Mouse (Mus musculus): ENCODE results near the gene Misp.

- TF ChIP-seq POLR2A (IDR thresholded peaks at IDR 0.05; ENCODE audit: borderline replicate concordance, extremely low read depth, insufficient read depth, insufficient read length, poor library complexity, severe bottlenecking) = no peak
- TF ChIP-seq CTCF (IDR thresholded peaks at IDR 0.05; ENCODE audit: borderline replicate concordance, extremely low read depth, insufficient read depth, insufficient read length) = 0 out of 2 replicates have a peak, but pooled peaks have one; percentile 3
Observed at GRCm38 (mm10) chr10:79772320-79772719, 48.5 kb upstream of the Misp start.

Data from brain, embryonic 14.5 days (tissue).